Mouse (Mus musculus): ENCODE data around the gene Myo6. TPM values are rescaled to one million over a fixed set of nuclear protein-coding genes. Genes with fewer than 3 reads are reported as not detected.

The Myo6 gene
- total and polyA plus RNA-seq, 3 experiments, result 1.2 to 1.6 TPM; not detected in 1

DNA sequence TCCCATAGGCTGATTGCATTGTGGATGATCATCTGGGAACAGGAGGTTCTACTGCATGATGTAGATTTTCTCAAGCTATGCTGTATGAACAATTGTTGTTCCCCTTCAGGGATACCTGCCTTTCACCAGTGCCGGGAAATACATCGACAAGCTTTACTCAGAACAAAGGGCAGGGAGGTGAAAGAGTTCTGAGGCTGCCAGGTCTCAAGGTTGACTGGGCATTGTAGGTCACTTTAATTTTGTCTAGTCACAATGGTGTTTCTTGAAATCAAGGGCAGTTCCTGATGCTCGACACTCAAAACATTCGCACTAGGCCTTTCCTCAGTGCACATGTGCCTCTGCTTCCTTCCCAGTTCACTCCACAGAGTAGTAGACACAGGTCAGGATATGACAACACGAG is 15.9 kb downstream of the Myo6 start:
- H3K9ac ChIP-seq (ENCODE audit: control insufficient read depth, low read depth, low read length, poor library complexity, severe bottlenecking), result no peak overlapping the region
- H3K27ac ChIP-seq (ENCODE audit: control insufficient read depth, low read depth, low read length), result no peak overlapping the region
- no peak for TF ChIP-seq ZMIZ1 (IDR thresholded peaks at IDR 0.05; ENCODE audit: low read depth, low read length)
- TF ChIP-seq CHD1 (IDR thresholded peaks at IDR 0.05; ENCODE audit: low read depth, low read length), result no peak
- TF ChIP-seq KAT2A (conservative IDR thresholded peaks at IDR 0.05; ENCODE audit: low read depth, low read length), result no peak
- TF ChIP-seq BHLHE40 (IDR thresholded peaks at IDR 0.05; ENCODE audit: borderline replicate concordance, low read depth, low read length), result no peak
- no peak for TF ChIP-seq RCOR1 (IDR thresholded peaks at IDR 0.05; ENCODE audit: low read depth, low read length)
- no peak for TF ChIP-seq POLR2AphosphoS5 (IDR thresholded peaks at IDR 0.05; ENCODE audit: borderline replicate concordance, low read depth, low read length)
- no peak for TF ChIP-seq HCFC1 (IDR thresholded peaks at IDR 0.05; ENCODE audit: low read depth, low read length)
- no peak for TF ChIP-seq MAX (IDR thresholded peaks at IDR 0.05; ENCODE audit: low read length)
- TF ChIP-seq GATA1 (IDR thresholded peaks at IDR 0.05; ENCODE audit: low read depth, low read length), result no peak
- DNase-seq (ENCODE audit: low read depth, low spot score), result no peak
- no peaks in the 10 kb centered on the region for H3K9me3 ChIP-seq (replicated peaks; ENCODE audit: insufficient read depth, low read length)
- H3K27me3 ChIP-seq (ENCODE audit: control insufficient read depth in 1 of 2, insufficient read depth in 2 of 2, low read length in 2 of 2), result no peaks in the 10 kb centered on the region
- no peaks in the 10 kb centered on the region for H3K4me1 ChIP-seq (ENCODE audit: control insufficient read depth in 1 of 2, insufficient read depth in 2 of 2, low read length in 2 of 2)
- no peak overlapping the region for H3K4me3 ChIP-seq (ENCODE audit: control insufficient read depth in 1 of 2, insufficient read depth in 1 of 2, low read depth in 2 of 2, low read length in 2 of 2)
- H3K79me2 ChIP-seq (ENCODE audit: control insufficient read depth, insufficient read depth, low read length, poor library complexity), result no peaks in the 10 kb centered on the region
- H3K36me3 ChIP-seq (ENCODE audit: control insufficient read depth in 1 of 2, insufficient read depth in 2 of 2, low read length in 2 of 2), result no peaks in the 10 kb centered on the region

DNA sequence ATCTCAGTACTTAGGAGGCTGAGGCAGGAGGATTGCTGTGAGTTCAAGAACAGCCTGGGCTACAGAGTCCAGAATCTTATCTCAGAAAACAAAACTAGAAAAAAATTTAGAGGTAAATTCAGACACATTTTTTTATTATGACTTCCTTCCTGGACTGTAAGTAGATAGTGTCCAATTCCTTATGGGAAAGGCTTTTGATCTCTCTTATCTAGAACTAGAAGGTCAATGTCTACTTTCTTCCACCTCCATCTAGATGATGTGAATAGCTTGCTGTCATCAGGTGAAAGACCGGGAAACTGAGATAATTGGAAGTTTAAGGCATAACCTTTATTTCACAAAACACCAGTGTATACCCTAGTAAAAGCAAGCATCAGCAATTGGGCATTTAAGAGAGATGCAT is 16.9 kb downstream of the Myo6 start:
- no peak for DNase-seq (ENCODE audit: low read depth, low spot score)
- TF ChIP-seq CHD1 (IDR thresholded peaks at IDR 0.05; ENCODE audit: low read depth, low read length) (no peak), MAX (IDR thresholded peaks at IDR 0.05; ENCODE audit: low read length) (no peak), GABPA (IDR thresholded peaks at IDR 0.05; ENCODE audit: low read depth, low read length) (no peak), TCF12 (IDR thresholded peaks at IDR 0.05; ENCODE audit: low read depth, low read length) (no peak), ZC3H11A (IDR thresholded peaks at IDR 0.05; ENCODE audit: low read depth, low read length) (no peak)
- Histone ChIP-seq H3K9ac (ENCODE audit: control insufficient read depth, low read depth, low read length, poor library complexity, severe bottlenecking) (no peak overlapping the region), H3K79me2 (ENCODE audit: control insufficient read depth, insufficient read depth, low read length, poor library complexity) (no peaks in the 10 kb centered on the region), H3K36me3 (ENCODE audit: control insufficient read depth in 1 of 2, insufficient read depth in 2 of 2, low read length in 2 of 2) (no peaks in the 10 kb centered on the region), H3K4me1 (ENCODE audit: control insufficient read depth in 1 of 2, insufficient read depth in 2 of 2, low read length in 2 of 2) (no peaks in the 10 kb centered on the region), H3K27ac (ENCODE audit: control insufficient read depth, low read depth, low read length) (no peak overlapping the region), H3K4me3 (ENCODE audit: control insufficient read depth in 1 of 2, insufficient read depth in 1 of 2, low read depth in 2 of 2, low read length in 2 of 2) (no peak overlapping the region), H3K9me3 (replicated peaks; ENCODE audit: insufficient read depth, low read length) (no peaks in the 10 kb centered on the region), H3K27me3 (ENCODE audit: control insufficient read depth in 1 of 2, insufficient read depth in 2 of 2, low read length in 2 of 2) (0 out of 4 replicates have a peak, but pooled peaks cover 0 to 1% of the 10 kb centered on the region in 2 experiments)

DNA sequence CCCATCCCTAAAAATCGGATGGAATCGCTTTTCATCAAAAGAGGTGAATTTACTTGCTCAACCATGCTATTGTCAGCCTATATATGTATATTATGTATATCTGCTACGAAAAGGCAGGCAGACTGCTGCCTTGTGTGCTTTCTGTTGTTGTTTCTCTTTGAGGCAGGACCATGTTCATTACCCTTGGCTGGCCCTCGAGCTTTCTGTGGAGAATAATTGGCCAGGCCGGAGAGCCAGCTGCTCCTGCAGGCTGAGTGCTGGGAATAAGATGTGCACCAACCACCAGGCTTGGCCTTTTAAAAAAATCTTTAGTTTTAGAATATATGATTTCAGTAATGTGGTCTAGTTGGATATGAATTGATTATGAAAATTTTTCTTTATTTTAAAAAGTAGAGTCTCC is 19.3 kb downstream of the Myo6 start:
- H3K36me3 ChIP-seq (ENCODE audit: control insufficient read depth in 1 of 2, insufficient read depth in 2 of 2, low read length in 2 of 2), result no peaks in the 10 kb centered on the region
- H3K4me1 ChIP-seq (ENCODE audit: control insufficient read depth in 1 of 2, insufficient read depth in 2 of 2, low read length in 2 of 2), result no peaks in the 10 kb centered on the region
- TF ChIP-seq CHD1 (IDR thresholded peaks at IDR 0.05; ENCODE audit: low read depth, low read length) (no peak), ELF1 (IDR thresholded peaks at IDR 0.05; ENCODE audit: low read depth, low read length) (no peak), ZMIZ1 (IDR thresholded peaks at IDR 0.05; ENCODE audit: low read depth, low read length) (no peak), BHLHE40 (IDR thresholded peaks at IDR 0.05; ENCODE audit: borderline replicate concordance, low read depth, low read length) (no peak), SMC3 (IDR thresholded peaks at IDR 0.05; ENCODE audit: low read depth, low read length) (no peak), GABPA (IDR thresholded peaks at IDR 0.05; ENCODE audit: low read depth, low read length) (no peak), ZC3H11A (IDR thresholded peaks at IDR 0.05; ENCODE audit: low read depth, low read length) (no peak), E2F4 (IDR thresholded peaks at IDR 0.05; ENCODE audit: borderline replicate concordance, low read depth, low read length) (no peak), MYB (IDR thresholded peaks at IDR 0.05; ENCODE audit: low read depth, low read length) (no peak), ETS1 (IDR thresholded peaks at IDR 0.05; ENCODE audit: low read depth, low read length) (no peak), USF1 (IDR thresholded peaks at IDR 0.05; ENCODE audit: low read depth, low read length) (no peak), ZKSCAN1 (IDR thresholded peaks at IDR 0.05; ENCODE audit: low read depth, low read length) (no peak), MXI1 (IDR thresholded peaks at IDR 0.05; ENCODE audit: low read depth, low read length) (no peak), GATA1 (IDR thresholded peaks at IDR 0.05; ENCODE audit: low read depth, low read length) (no peak), RCOR1 (IDR thresholded peaks at IDR 0.05; ENCODE audit: low read depth, low read length) (no peak)
- H3K27me3 ChIP-seq (ENCODE audit: control insufficient read depth in 1 of 2, insufficient read depth in 2 of 2, low read length in 2 of 2), result 0 out of 4 replicates have a peak, but pooled peaks cover 0 to 2% of the 10 kb centered on the region in 2 experiments
- DNase-seq (ENCODE audit: low read depth, low spot score), result no peak
- no peak overlapping the region for H3K27ac ChIP-seq (ENCODE audit: control insufficient read depth, low read depth, low read length)
- no peaks in the 10 kb centered on the region for H3K9me3 ChIP-seq (replicated peaks; ENCODE audit: insufficient read depth, low read length)
- H3K9ac ChIP-seq (ENCODE audit: control insufficient read depth, low read depth, low read length, poor library complexity, severe bottlenecking), result no peak overlapping the region
- no peak overlapping the region for H3K4me3 ChIP-seq (ENCODE audit: control insufficient read depth in 1 of 2, insufficient read depth in 1 of 2, low read depth in 2 of 2, low read length in 2 of 2)
- H3K79me2 ChIP-seq (ENCODE audit: control insufficient read depth, insufficient read depth, low read length, poor library complexity), result no peaks in the 10 kb centered on the region

All from MEL (cell line).